Mouse (Mus musculus) erythroid progenitor cell, adult 5-6 weeks (primary cell): ENCODE data around the gene Prpf6. TPM values are rescaled to one million over a fixed set of nuclear protein-coding genes. Genes with fewer than 3 reads are reported as not detected.

Source experiments
- ATAC-seq: replicated peaks from 2 replicates; pipeline ENCODE4 v1.8.0; 2016; ENCODE audit warnings: moderate number of reproducible peaks, mild to moderate bottlenecking, moderate TSS enrichment, inconsistent platforms; ENCODE audit not compliant: poor library complexity, low FRiP score, severe bottlenecking
- total RNA-seq, 2 experiments: library from RNA; stranded (forward) in 1 of 2; stranded (reverse) in 1 of 2; fragments of 150-400 nt in 1 of 2; fragments of 186-747, 209-891 nt in 1 of 2; gene quantifications; 2 replicates each; pipeline versions ENCODE4 v1.2.3 to v1.2.4; 2015 to 2017; ENCODE audit warnings: low replicate concordance in 2 of 2

Gene Prpf6
- total RNA-seq, 2 experiments from 2014 or later = 11.7 to 28.1 TPM

DNA sequence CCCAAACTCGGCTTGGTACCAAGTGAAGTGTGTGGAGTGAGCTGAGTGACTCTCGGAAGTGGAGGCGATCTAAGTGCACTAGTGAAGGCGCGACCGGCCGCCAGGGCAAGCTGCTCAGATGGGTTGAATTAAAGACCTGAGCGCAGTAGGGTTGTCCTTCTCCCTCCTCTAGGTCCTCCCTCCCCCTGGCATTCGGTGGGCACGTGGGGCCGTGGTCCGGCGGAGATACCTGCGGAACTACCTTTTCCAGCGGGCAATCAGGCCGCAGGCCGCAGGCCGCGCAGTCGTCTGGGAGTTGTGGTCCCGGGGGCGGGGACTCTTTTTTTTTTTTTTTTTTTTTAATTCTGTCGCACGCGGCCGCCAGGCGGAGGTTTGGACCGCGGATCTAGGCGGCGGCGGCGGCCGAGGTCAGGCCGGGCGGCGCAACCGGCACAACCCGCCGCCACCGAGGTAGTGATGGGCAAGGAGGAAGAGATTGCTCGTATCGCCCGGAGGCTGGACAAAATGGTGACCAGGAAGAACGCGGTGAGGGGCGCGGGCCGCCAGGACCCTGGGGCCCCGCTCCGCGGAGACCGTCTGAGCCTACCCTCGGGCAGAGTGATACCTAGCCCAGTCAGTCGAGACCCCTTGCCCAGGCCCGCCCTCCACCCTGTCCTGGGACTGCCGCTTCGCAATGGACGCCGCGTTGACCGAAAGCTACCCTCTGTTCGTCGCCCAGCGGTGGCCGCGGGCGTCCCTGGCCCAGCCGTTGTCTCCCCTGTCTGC, 88.5 kb downstream of the Prpf6 start, which contains the start of gene Tcea2:
TSS of gene Tcea2 (plus strand) at position 360 of the 765 bp plus-strand sequence.
- ATAC-seq = peak; percentile 26; the same call in 1 of the 2 replicates

DNA sequence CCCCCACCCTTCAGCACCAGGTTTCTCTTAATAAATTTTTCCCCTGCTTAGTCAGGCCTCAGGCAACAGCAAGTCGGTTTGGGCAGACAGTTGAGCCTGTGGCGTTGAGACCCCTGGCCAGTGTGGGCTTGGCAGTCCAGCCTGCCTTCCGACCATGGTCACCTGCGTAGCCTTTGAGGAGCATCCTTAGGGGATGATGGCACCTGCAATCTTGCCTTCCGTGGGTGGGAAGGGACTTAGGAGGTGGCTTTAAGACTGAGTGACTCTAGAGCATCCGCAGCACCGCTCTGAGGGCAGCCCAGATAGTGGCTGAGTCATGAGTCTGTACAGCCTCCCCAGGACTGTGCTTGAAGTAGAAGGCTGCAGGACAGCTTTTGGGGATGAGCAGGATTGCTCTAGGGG, 89.0 kb downstream of the Prpf6 start:
- no peak for ATAC-seq

GRCm38 (mm10) chr2:181681978-181682377, 90.3 kb downstream of the Prpf6 start:
- ATAC-seq = no peak

DNA sequence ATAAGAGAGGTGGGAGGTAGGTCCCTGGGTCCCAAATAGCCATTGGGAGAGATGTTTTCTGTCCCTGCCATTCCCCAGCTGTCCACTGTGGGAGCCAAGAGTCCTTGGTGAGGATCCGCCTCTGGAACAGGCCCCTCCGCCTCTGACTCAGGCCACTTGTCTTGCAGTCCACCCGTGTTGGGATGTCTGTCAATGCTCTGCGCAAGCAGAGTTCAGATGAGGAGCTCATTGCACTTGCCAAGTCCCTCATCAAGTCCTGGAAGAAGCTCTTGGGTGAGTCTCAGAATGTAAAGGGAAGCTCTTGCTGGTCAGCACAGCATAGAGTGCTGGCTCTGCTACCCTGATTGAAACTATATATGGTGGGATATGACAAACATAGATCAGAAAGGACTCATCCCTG, 91.7 kb downstream of the Prpf6 start:
- no peak for ATAC-seq

DNA sequence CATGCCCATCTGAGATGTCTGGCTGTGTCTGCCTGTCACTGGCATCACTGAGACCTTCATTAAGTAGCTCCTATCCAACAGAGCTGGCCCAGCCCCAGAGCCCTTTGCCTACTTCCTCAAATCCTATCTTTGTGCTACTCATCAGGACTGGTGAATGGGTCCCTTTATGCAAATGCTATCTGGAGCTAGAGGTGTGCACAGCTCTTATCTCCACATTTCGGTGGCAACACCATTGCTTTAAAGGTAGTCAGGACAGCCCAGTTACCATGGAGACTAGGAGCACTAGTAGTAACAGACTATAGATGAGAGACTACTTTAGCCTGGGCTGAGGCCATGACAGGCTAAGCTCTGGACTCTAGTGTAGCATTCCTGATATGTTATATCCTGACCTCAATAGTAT, 93.0 kb downstream of the Prpf6 start:
- ATAC-seq = no peak

GRCm38 (mm10) chr2:181685686-181686085, 94.0 kb downstream of the Prpf6 start:
- ATAC-seq = no peak

DNA sequence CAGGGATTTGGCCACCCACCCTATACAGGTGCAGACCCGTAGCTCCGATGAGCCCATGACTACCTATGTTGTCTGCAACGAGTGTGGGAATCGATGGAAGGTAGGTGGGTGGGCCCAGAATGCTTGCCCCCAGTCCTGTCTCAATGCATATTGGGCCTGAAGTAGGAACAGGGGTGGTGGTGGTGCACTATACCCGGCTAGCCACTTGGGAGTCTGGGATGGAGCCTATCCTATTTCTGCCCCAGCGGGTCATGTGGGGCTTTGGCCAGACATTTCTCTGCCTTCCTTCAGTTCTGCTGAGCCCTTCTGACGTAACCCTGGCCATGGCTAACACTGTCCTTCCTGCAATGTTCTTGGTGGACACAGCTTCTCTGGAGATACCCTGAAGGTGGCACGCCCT, 95.9 kb downstream of the Prpf6 start:
- ATAC-seq = no peak

DNA sequence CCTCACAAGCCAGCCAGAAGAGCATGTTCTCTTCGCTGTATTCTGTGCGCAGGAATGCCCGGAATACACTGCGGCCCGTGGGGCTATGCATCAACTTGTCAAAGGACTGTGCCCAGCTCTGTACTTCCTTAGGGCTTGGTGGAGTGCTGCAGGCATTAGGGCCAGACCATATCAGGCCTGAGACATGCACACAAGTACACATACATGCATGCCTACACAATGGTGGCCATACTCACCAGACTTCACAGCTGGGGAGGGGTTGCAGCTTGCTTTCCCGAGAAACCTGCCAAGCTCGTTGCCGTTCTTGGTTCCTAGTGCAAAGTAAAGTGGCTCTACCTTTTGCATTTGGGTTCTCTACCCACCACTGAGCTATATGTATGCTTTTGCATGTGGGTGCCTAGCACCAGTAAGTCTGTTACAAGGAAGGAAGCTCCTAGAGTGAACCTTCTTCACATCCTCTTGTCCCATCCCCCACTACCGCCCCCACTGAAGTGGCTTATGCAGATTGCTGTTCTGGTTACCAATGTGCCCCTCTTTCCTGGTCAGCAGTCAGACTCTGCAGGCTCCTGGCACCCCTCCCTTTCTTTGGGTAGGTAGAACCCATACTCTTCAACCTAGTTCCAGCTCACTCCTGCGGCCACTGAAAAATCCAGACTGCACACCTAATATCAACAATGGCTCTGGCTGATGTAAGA, 97.9 kb downstream of the Prpf6 start:
- ATAC-seq = no peak

DNA sequence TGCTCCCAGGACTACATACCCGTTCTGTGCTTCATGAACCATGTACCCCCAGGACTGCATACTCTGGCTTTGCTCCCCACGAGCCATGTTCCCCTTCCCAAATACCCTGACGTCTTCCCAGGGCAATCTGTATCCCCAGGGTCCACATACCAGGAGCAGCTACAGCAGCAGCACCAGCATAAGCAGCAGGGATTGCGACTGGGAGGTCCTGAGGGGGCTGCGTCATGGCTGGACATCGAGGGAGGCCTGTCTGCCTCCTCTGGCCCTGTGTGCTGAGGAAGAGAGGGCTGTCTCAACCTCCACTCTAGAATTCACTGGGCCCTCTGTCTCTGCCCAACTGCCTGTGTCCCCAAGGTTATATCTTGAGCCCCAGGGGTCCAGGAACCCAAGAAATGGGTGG, 99.4 kb downstream of the Prpf6 start:
- ATAC-seq = no peak

DNA sequence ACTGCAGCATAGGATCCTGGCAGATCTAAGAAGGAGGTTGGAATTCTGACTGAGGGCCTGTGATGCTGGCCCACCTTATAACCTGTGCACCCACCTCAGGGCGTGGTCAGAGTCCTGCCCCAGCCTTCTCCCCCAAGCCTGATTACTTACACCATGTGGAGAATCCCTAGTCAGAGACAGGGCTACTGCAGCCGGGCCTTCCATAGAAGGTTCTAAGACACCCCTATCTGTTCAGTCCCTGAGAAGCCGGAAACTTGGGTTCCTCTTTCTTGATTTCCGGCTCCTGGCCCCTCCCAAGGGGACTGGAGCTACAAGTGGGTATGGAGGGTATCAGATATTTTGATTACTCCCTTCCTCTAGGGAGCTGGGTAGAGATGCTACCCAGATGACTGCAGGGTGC, 99.9 kb downstream of the Prpf6 start:
- no peak for ATAC-seq

- no peak for ATAC-seq
Observed at GRCm38 (mm10) chr2:181692304-181692703, 100.6 kb downstream of the Prpf6 start.

GRCm38 (mm10) chr2:181693339-181694280, 101.9 kb downstream of the Prpf6 start, which contains the start of gene Rgs19:
Gene Rgs19 (minus strand): TSS chr2:181693977.
- ATAC-seq = no peak

- no peak for ATAC-seq
Observed at GRCm38 (mm10) chr2:181694581-181694980, 102.9 kb downstream of the Prpf6 start.

DNA sequence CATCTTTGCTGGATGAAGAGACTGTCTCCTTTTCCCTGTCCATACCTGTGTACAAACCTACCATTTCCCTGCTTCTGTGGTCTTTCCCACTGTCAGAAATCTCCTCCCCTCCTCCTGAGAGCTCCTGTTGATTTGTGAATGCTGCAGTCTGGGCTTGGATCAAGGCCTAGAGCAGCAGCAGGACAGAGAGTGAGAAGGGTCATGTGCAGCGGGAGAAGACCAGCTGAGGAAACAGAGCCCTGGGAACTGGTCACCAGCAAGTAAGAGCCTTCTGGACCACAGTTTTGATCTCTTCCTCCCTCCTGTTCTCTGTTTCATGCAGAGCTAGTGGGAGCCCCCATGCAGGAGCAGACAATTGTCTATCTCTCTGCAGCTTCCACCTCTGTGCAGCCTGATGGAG, 104.1 kb downstream of the Prpf6 start:
- no peak for ATAC-seq

DNA sequence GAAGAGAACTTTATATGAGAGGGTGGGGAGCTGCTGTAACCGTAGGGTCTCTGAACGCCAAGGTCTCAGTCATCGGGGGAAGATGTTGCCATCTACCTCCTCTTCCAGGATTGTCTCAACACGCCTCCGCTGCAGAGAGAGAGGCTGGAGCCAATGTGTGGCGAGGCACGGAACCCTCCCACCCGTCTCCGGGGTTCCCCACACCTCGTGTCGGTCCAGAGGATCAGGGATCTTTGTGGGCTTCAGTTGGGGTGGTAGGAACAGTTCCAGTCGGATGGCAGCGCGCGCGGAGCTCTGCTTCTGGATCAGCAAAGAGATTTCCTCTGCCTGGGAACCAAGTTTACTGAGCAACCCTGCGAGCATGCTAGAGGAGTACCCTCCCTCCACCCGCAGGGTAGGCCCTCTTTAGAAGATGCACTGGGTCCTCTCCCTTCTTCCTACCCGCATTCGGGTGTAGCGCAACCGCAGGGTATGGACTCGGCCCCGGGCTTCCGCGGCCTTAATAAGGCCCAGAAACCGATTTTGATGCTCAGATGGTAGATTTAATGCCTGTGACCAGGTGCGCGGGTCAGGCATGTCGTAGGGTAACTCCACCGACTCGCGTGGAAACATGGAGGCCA, 105.2 kb downstream of the Prpf6 start:
- ATAC-seq = no peak

GRCm38 (mm10) chr2:181698241-181698640, 106.6 kb downstream of the Prpf6 start, which contains the start of gene Lkaaear1:
Gene Lkaaear1 (minus strand): TSS chr2:181698442.
- no peak for ATAC-seq
